Comparison of ENCODE assay signal across 9 mouse cellular contexts in the genomic region with DNA sequence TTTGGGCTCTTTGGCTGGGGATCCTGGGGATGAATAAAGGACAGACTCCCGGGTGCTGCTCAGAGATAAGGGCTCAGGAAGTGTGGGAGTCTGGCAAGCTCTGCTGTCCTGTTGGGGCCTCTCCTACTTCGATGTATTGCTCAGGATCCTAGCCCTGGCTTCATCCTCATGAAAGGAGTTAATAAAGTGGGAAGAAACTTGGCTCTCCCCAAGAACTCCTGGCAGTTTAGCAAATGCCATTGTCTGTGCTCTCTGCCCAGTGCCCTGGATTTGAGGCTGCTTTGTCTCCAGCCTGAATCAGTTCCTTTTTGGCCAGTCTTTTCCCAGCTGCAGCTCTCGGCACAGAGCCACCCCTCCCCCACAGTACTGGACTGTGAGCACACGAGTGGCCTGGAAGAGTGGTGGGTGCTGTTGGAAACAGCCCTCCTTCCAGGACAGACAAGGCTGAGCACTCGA. TPM values are rescaled to one million over a fixed set of nuclear protein-coding genes. Genes with fewer than 3 reads are reported as not detected.
DNase-seq lines count a peak whose midpoint lies in the region; ATAC-seq and TF ChIP-seq lines count a peak whose summit lies in the region.
"Had no signal": no experiment of that assay in that cellular context is flagged by ENCODE, and none has a peak within 500 bp of the region (broad histone marks: within the 10 kb centered on the region; RNA-seq: fewer than 3 reads in every experiment).

No protein-coding gene starts in this region.

- H3K27ac ChIP-seq in hindbrain, embryonic 13.5 days: peak overlapping the region; percentile 90
- H3K27ac ChIP-seq in lung, embryonic 16.5 days (ENCODE audit: low read length): peak overlapping the region; percentile 93

- H3K4me1 ChIP-seq in G1E (ENCODE audit: insufficient read depth, low read depth, low read length): peaks cover 20% of the 10 kb centered on the region
- peaks cover 69% of the 10 kb centered on the region for H3K4me1 ChIP-seq in hindbrain, embryonic 13.5 days (replicated peaks)
- H3K4me1 ChIP-seq in lung, embryonic 16.5 days (replicated peaks; ENCODE audit: control insufficient read depth, insufficient read depth, low read length): peaks cover 13% of the 10 kb centered on the region

- peak overlapping the region; percentile 28; the same call in 1 of the 2 replicates for H3K4me3 ChIP-seq in G1E (ENCODE audit: low read depth, low read length)
- no peak overlapping the region for H3K4me3 ChIP-seq in hindbrain, embryonic 13.5 days
- H3K4me3 ChIP-seq in lung, embryonic 16.5 days (ENCODE audit: low read length): no peak overlapping the region

- H3K27me3 ChIP-seq in G1E (ENCODE audit: insufficient read depth, low read length): peaks cover 17% of the 10 kb centered on the region; the same call in 1 of the 2 replicates
- H3K27me3 ChIP-seq in hindbrain, embryonic 13.5 days: no peaks in the 10 kb centered on the region
- no peaks in the 10 kb centered on the region for H3K27me3 ChIP-seq in lung, embryonic 16.5 days (ENCODE audit: control insufficient read depth, insufficient read depth, low read depth, low read length)
- H3K27me3 ChIP-seq: CH12.LX had no signal

- H3K36me3 ChIP-seq in G1E (replicated peaks): no peaks in the 10 kb centered on the region
- H3K36me3 ChIP-seq in hindbrain, embryonic 13.5 days: peaks cover 81% of the 10 kb centered on the region
- H3K36me3 ChIP-seq in lung, embryonic 16.5 days (ENCODE audit: control insufficient read depth, insufficient read depth, low read length): no peaks in the 10 kb centered on the region

- WGBS in hindbrain, embryonic 13.5 days: 6% methylated on average over 5 of the region's 5 CpGs
- WGBS in lung, embryonic 16.5 days: 3% methylated on average over 5 of the region's 5 CpGs

- H3K9ac ChIP-seq in hindbrain, embryonic 13.5 days: peak overlapping the region; percentile 53
- peak overlapping the region; percentile 63 for H3K9ac ChIP-seq in lung, embryonic 16.5 days (ENCODE audit: low read length)

- H3K9me3 ChIP-seq in G1E (replicated peaks): no peaks in the 10 kb centered on the region
- no peaks in the 10 kb centered on the region for H3K9me3 ChIP-seq in hindbrain, embryonic 13.5 days
- no peaks in the 10 kb centered on the region for H3K9me3 ChIP-seq in lung, embryonic 16.5 days (ENCODE audit: control insufficient read depth, low read length)

- no peak; the same call in 1 of the 2 replicates for ATAC-seq in G1E (ENCODE audit: extremely low read depth, insufficient number of reproducible peaks, low FRiP score, poor library complexity, severe bottlenecking)
- peak; percentile 86 for ATAC-seq in hindbrain, embryonic 13.5 days (ENCODE audit: low FRiP score)
- ATAC-seq in lung, embryonic 16.5 days (ENCODE audit: low read depth): peak; percentile 90

- TF ChIP-seq CTCF in G1E (IDR thresholded peaks at IDR 0.05; ENCODE audit: low read depth, low read length): no peak

- DNase-seq in G1E (ENCODE audit: low spot score): no peak
- peak; percentile 67 to 80 for DNase-seq in cerebellum, postnatal 25 days
- DNase-seq in frontal cortex, postnatal 36 days (ENCODE audit: low spot score in 2 of 2): peak; percentile 76 to 86
- DNase-seq in layer of hippocampus, postnatal 25 days (ENCODE audit: extremely low spot score in 1 of 2, low spot score in 1 of 2): peak; percentile 61 to 77
- peak; percentile 89 for DNase-seq in right cerebral cortex, adult 18-20 months
- DNase-seq in spleen, postnatal 4 days (ENCODE audit: low spot score in 2 of 2): no peak

- H3K4me2 ChIP-seq in hindbrain, embryonic 13.5 days: peak overlapping the region; percentile 27
- H3K4me2 ChIP-seq in lung, embryonic 16.5 days (ENCODE audit: low read depth, low read length): peak overlapping the region; percentile 15

RNA-seq across cellular contexts. Expression of a gene that starts 16.9 kb away (rescaled TPM):
- total RNA-seq in G1E (2014; fragmentation: Nextera tagmentation) (3.1 and 4.4 TPM in 2 replicates), G1E (2017) (0.52 and 0.82 TPM in 2 replicates)
- polyA plus RNA-seq in G1E (2012): 0.11 and 0.14 TPM in 2 replicates
- 212 and 215 TPM in 2 replicates for polyA plus RNA-seq in hindbrain, embryonic 13.5 days (2015; fragmentation: Nextera tagmentation; extraction: Ambion mirVana)
- total RNA-seq in layer of hippocampus, postnatal 25 days (2021): 100 to 1,000 TPM; 502 to 559 TPM
- 8.0 and 8.1 TPM in 2 replicates for polyA plus RNA-seq in lung, embryonic 16.5 days (2015; fragmentation: Nextera tagmentation; extraction: Ambion mirVana)

RNA-seq across cellular contexts. Expression of a gene that starts 41.4 kb away (rescaled TPM):
- total RNA-seq in G1E (2014; fragmentation: Nextera tagmentation): 29.7 and 30.8 TPM in 2 replicates
- total RNA-seq in G1E (2017): 30.2 and 35.8 TPM in 2 replicates
- 18.2 and 18.3 TPM in 2 replicates for polyA plus RNA-seq in G1E (2012)
- polyA plus RNA-seq in hindbrain, embryonic 13.5 days (2015; fragmentation: Nextera tagmentation; extraction: Ambion mirVana): 57.9 and 59.0 TPM in 2 replicates
- 10 to 100 TPM; 45.3 to 46.9 TPM for total RNA-seq in layer of hippocampus, postnatal 25 days (2021)
- polyA plus RNA-seq in lung, embryonic 16.5 days (2015; fragmentation: Nextera tagmentation; extraction: Ambion mirVana): 58.9 and 68.9 TPM in 2 replicates

Comparison
In these comparisons a context has a peak if more than half of its experiments do, and no peak if none do; other contexts are left out.
1. DNase-seq: peak in cerebellum, postnatal 25 days (2 of 2), frontal cortex, postnatal 36 days (2 of 2), layer of hippocampus, postnatal 25 days (2 of 2) and right cerebral cortex, adult 18-20 months (single experiment); none in G1E (single experiment) and spleen, postnatal 4 days (0 of 2).
2. RNA of a gene that starts 16.9 kb away (polyA plus RNA-seq): 212 to 215 TPM in hindbrain, embryonic 13.5 days; 8.0 to 8.1 TPM in lung, embryonic 16.5 days and 0.11 to 0.14 TPM in G1E; every median in the first group is over 10 times any median in the second.